Mouse (Mus musculus): ENCODE data around the gene Gm49366. TPM values are rescaled to one million over a fixed set of nuclear protein-coding genes. Genes with fewer than 3 reads are reported as not detected.
"Not testable (repeated sequence)": the region's sequence is repeated elsewhere in the genome, so short reads cannot be mapped to it uniquely, and the experiment has no call there.

Gm49366 gene
- polyA plus RNA-seq, 1 experiment = not detected

DNA sequence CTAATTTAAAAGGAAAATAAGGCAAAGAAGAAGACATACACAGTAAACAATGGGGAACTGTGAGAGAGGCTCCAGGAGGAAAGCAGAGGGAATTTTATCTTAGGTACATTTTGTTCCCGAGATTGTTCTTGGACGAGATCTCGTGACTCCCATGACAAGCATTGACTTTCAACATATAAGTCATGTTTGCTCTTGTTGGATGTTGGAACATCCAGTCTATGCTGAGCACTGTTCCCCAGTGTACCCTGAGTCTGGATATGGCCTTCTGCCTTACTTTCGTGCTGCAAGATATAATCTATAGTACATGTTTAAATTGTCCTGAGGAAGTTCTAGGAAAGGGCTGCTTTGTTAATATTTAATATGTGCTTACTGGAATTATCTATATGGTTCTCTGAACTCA, 45.8 kb downstream of the Gm49366 start:
- Histone ChIP-seq H3K79me2 (ENCODE audit: control insufficient read depth, insufficient read depth) (no peaks in the 10 kb centered on the region), H3ac (ENCODE audit: control insufficient read depth, insufficient read length) (no peak overlapping the region), H3K27me3 (ENCODE audit: control insufficient read depth, insufficient read depth, insufficient read length) (peaks cover 16% of the 10 kb centered on the region), H3K4me2 (ENCODE audit: low read depth) (no peak overlapping the region), H3K4me3 (no peak overlapping the region), H3K36me3 (ENCODE audit: control insufficient read depth, insufficient read depth) (no peaks in the 10 kb centered on the region)
- TF ChIP-seq TCF3 (IDR thresholded peaks at IDR 0.05; ENCODE audit: insufficient read length, low read depth) (no peak), USF1 (IDR thresholded peaks at IDR 0.05; ENCODE audit: low read depth) (no peak)

DNA sequence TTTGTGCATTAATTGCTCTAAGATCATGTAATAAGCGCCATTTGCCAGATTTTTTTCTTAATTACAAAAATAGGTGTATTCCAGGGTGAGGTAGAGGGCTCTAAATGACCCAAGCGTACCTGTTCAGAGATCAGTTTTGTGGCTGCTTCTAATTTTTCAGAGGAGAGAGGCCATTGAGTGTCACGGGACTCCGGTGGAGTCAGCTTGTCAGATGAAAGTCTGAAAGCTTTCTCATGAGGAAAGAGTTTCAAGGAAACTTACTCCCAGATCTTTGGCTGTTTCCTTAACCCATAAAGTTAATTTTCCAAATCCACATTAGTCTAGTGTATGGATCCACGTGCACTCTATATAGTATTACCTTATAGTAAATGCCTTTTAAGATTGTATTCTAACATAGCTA, 55.9 kb downstream of the Gm49366 start:
- not testable (repeated sequence) for H3K36me3 ChIP-seq (ENCODE audit: control insufficient read depth, insufficient read depth); H3K79me2 ChIP-seq (ENCODE audit: control insufficient read depth, insufficient read depth); H3K4me3 ChIP-seq; H3K4me2 ChIP-seq (ENCODE audit: low read depth); H3K27me3 ChIP-seq (ENCODE audit: control insufficient read depth, insufficient read depth, insufficient read length); H3ac ChIP-seq (ENCODE audit: control insufficient read depth, insufficient read length)

DNA sequence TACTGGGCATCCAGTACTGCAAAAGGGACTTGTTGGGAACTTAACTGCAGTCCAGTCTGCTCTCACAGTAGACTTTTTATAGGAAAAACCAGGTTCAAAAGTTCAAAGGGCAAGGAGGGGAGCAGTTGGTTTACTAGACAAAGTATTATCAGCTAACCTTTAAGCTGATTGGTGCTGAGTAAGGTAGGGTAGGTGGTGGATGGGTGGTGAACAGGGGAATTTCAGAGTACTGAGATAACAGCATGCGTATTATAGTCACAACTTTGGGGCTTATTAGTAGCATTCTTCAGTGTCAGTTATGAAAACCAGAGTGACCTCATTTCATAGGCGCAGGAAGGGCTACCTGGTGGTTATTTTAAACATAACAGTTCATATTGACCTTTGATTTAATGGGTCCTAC, 60.9 kb downstream of the Gm49366 start:
- no peak overlapping the region for H3K4me2 ChIP-seq (ENCODE audit: low read depth)
- no peaks in the 10 kb centered on the region for H3K79me2 ChIP-seq (ENCODE audit: control insufficient read depth, insufficient read depth)
- no peak for TF ChIP-seq POLR2AphosphoS2 (IDR thresholded peaks at IDR 0.05; ENCODE audit: insufficient read length, low read depth)
- no peak for TF ChIP-seq CEBPB (IDR thresholded peaks at IDR 0.05; ENCODE audit: insufficient read depth, poor library complexity, severe bottlenecking)
- TF ChIP-seq E2F4 (IDR thresholded peaks at IDR 0.05; ENCODE audit: insufficient read depth) = no peak
- no peak for TF ChIP-seq TCF3 (IDR thresholded peaks at IDR 0.05; ENCODE audit: insufficient read length, low read depth)
- no peak for TF ChIP-seq USF1 (IDR thresholded peaks at IDR 0.05; ENCODE audit: low read depth)
- no peak for TF ChIP-seq POLR2A (IDR thresholded peaks at IDR 0.05; ENCODE audit: insufficient read length, low read depth)
- TF ChIP-seq SRF (IDR thresholded peaks at IDR 0.05; ENCODE audit: control insufficient read depth, insufficient read length, low read depth) = no peak
- no peak for TF ChIP-seq TCF12 (IDR thresholded peaks at IDR 0.05; ENCODE audit: insufficient read depth, poor library complexity, severe bottlenecking)
- TF ChIP-seq MYOD1 (IDR thresholded peaks at IDR 0.05; ENCODE audit: control insufficient read depth in 1 of 3, insufficient read length in 2 of 3, low read depth in 2 of 3) = no peak
- no peak for TF ChIP-seq REST (IDR thresholded peaks at IDR 0.05; ENCODE audit: insufficient read depth, insufficient read length)
- no peak for TF ChIP-seq MAX (IDR thresholded peaks at IDR 0.05; ENCODE audit: low read depth)
- TF ChIP-seq MYOG (IDR thresholded peaks at IDR 0.05; ENCODE audit: control insufficient read depth in 1 of 3, insufficient read depth in 1 of 3, insufficient read length in 2 of 3, low read depth in 2 of 3) = no peak
- no peak overlapping the region for H3K4me3 ChIP-seq
- no peak overlapping the region for H3ac ChIP-seq (ENCODE audit: control insufficient read depth, insufficient read length)
- H3K36me3 ChIP-seq (ENCODE audit: control insufficient read depth, insufficient read depth) = no peaks in the 10 kb centered on the region
- H3K27me3 ChIP-seq (ENCODE audit: control insufficient read depth, insufficient read depth, insufficient read length) = no peaks in the 10 kb centered on the region

DNA sequence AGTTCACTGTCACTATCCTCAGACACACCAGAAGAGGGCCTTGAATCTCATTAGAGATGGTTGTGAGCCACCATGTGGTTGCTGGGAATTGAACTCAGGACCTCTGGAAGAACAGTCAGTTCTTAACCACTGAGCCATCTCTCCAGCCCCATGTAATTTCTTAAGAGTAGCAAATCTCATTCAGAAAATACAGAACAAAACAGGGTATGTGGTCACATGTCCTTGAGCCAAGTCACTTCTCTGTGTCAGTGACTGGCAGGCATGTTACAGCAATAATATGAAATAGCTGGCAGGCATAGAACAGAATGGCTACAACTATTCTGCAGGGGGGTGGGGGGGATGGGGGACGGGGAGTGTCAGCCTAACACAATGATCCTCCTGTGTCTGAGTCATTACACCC, 61.3 kb downstream of the Gm49366 start:
- H3ac ChIP-seq (ENCODE audit: control insufficient read depth, insufficient read length) = no peak overlapping the region
- peak overlapping the region; percentile 61 for H3K4me2 ChIP-seq (ENCODE audit: low read depth)
- H3K27me3 ChIP-seq (ENCODE audit: control insufficient read depth, insufficient read depth, insufficient read length) = no peaks in the 10 kb centered on the region
- H3K4me3 ChIP-seq = peak overlapping the region; percentile 14
- no peaks in the 10 kb centered on the region for H3K79me2 ChIP-seq (ENCODE audit: control insufficient read depth, insufficient read depth)
- TF ChIP-seq MYOG (IDR thresholded peaks at IDR 0.05; ENCODE audit: control insufficient read depth in 1 of 3, insufficient read depth in 1 of 3, insufficient read length in 2 of 3, low read depth in 2 of 3) = no peak
- no peaks in the 10 kb centered on the region for H3K36me3 ChIP-seq (ENCODE audit: control insufficient read depth, insufficient read depth)

DNA sequence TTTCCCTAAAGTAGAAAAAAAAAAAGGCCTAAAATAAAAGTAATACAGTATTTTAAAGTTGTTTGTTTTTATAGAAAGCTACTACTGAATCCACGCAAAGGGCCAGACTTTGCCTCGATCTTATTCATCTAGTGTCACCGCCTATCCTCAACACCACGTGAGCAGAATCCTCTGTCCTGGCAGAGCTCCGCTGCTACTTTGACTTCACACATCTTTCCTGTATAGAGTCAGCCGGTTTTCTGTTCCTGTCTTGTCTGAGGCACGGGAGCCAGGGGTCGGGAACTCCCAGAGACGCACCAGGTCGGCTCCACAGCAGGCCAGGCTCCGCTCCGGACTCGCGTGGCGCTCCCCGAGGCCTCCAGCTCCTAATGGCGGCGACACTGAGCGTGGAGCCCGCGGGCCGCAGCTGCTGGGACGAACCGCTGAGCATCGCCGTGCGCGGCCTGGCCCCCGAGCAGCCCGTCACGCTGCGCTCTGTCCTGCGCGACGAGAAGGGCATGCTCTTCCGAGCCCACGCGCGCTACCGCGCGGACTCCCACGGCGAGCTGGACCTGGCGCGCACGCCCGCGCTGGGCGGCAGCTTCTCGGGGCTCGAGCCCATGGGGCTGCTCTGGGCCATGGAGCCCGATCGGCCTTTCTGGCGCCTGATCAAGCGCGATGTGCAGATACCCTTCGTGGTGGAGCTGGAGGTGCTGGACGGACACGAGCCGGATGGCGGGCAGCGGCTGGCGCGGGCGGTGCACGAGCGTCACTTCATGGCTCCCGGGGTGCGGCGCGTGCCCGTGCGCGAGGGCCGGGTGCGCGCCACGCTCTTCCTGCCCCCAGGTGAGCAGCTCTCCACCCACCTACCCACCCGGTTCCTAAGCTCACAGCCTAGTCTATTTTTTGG, 62.1 kb downstream of the Gm49366 start, which contains the start of gene Acot6:
Gene Acot6, plus strand, starts transcription at position 51 of the 889 bp plus-strand sequence.
- peak within 1 kb of the TSS; percentile 22 for H3ac ChIP-seq (ENCODE audit: control insufficient read depth, insufficient read length)
- H3K4me3 ChIP-seq = peak within 1 kb of the TSS; percentile 14
- not testable (repeated sequence) for H3K79me2 ChIP-seq (ENCODE audit: control insufficient read depth, insufficient read depth); H3K36me3 ChIP-seq (ENCODE audit: control insufficient read depth, insufficient read depth); H3K27me3 ChIP-seq (ENCODE audit: control insufficient read depth, insufficient read depth, insufficient read length)
- peak within 1 kb of the TSS; percentile 61 for H3K4me2 ChIP-seq (ENCODE audit: low read depth)
- peak in 1 of 3 experiments; percentile 17 for TF ChIP-seq MYOD1 (IDR thresholded peaks at IDR 0.05; ENCODE audit: control insufficient read depth in 1 of 3, insufficient read length in 2 of 3, low read depth in 2 of 3)
- peak; percentile 53 for TF ChIP-seq USF1 (IDR thresholded peaks at IDR 0.05; ENCODE audit: low read depth)

DNA sequence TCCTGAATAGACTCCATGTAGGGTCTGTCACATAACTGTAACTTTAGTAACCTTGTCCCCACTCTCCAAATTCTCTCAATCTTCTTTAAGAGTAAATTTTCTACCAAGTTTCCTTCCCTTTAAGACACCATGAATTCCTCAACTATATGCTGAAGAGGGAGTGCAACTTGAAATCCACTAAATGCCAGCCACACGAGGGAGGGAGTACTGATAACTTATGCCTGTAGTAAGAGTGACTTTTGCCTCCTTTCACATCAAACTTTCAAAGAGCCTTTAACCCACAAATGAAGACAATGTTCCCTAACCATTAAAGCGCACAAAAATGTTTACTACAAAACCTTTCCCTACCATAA, 62.7 kb downstream of the Gm49366 start:
- Histone ChIP-seq H3ac (ENCODE audit: control insufficient read depth, insufficient read length) (peak overlapping the region; percentile 22), H3K27me3 (ENCODE audit: control insufficient read depth, insufficient read depth, insufficient read length) (no peaks in the 10 kb centered on the region), H3K79me2 (ENCODE audit: control insufficient read depth, insufficient read depth) (no peaks in the 10 kb centered on the region), H3K4me2 (ENCODE audit: low read depth) (peak overlapping the region; percentile 61), H3K36me3 (ENCODE audit: control insufficient read depth, insufficient read depth) (no peaks in the 10 kb centered on the region), H3K4me3 (no peak overlapping the region)
- no peak for TF ChIP-seq MYOG (IDR thresholded peaks at IDR 0.05; ENCODE audit: control insufficient read depth in 1 of 3, insufficient read depth in 1 of 3, insufficient read length in 2 of 3, low read depth in 2 of 3)
- TF ChIP-seq REST (IDR thresholded peaks at IDR 0.05; ENCODE audit: insufficient read depth, insufficient read length) = no peak
- TF ChIP-seq CEBPB (IDR thresholded peaks at IDR 0.05; ENCODE audit: insufficient read depth, poor library complexity, severe bottlenecking) = no peak
- no peak for TF ChIP-seq E2F4 (IDR thresholded peaks at IDR 0.05; ENCODE audit: insufficient read depth)
- no peak for TF ChIP-seq POLR2AphosphoS2 (IDR thresholded peaks at IDR 0.05; ENCODE audit: insufficient read length, low read depth)
- TF ChIP-seq MYOD1 (IDR thresholded peaks at IDR 0.05; ENCODE audit: control insufficient read depth in 1 of 3, insufficient read length in 2 of 3, low read depth in 2 of 3) = no peak
- no peak for TF ChIP-seq MAX (IDR thresholded peaks at IDR 0.05; ENCODE audit: low read depth)
- no peak for TF ChIP-seq TCF12 (IDR thresholded peaks at IDR 0.05; ENCODE audit: insufficient read depth, poor library complexity, severe bottlenecking)

Measured in myocyte (in vitro differentiated cells).